Mouse (Mus musculus): ENCODE measurements around the gene Glod4.
"Not testable (repeated sequence)": the region's sequence is repeated elsewhere in the genome, so short reads cannot be mapped to it uniquely, and the experiment has no call there.

The Glod4 gene

DNA sequence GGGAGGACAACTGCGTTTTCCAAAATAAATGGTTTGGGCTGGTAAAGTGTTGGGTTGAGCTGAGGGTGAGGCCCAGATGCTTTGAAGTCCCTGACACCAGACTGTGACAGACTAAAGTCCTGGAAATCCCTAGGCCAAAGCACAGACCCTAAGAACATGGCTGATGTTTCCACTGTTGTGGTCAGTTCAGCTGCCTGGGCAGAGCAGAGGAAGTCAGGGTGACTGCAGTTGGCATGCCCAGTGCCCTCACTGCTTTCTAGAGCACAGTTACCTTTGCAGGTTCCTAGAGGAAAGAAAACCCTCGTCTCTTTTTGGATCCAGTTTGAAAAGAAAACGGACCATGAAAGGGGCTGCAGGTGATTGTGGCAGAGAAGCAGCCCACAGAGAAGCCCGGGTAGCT is 13.9 kb upstream of the Glod4 start:
- no peak for DNase-seq (ENCODE audit: low spot score)

DNA sequence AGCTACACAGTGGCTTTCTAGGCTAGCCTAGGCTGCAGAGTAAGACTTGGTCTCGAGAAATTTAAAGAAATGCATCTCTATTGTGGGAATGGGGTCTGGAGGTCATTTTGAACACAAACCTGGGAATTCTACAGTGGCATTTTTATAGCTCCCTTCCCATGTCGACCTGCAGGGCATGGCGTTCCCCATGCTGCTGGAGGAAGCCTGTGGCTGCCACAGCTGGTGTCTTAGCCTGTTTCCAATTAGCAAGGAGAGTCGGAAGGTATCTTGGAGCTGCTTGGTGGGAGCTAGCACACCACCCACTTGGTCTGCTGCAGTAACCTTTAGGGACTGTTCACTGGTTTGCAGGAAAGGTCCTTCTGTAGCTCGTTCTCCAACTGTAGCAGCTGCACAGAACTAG is 12.6 kb upstream of the Glod4 start:
- peak; percentile 16 for DNase-seq (ENCODE audit: low spot score)

DNA sequence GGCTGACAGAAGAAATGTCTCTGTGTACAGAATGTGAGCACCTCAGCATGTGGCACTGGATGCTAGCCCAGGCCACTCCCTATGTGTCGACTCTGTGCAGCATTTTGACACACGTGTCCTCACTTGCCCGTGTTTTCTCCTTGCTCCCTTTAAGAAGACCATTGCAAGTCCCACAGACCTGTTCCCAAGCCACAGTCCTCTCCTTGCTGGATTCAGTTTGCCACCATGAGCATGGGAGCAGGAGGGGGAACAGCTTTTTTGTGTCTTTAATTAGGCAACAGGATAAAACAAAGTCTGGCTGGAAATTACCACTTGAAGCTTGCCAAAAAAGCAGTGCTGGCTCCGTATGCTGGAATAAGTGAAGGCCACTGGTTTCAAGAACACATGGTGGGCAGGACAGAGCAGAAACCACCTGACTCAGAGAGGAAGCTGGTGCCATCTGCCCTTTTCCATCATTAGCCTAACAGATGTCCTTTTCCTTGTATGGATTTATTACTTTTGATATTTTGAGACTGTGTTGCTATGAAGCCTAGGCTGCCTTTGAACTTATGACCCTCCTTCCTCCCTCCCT is 12.0 kb upstream of the Glod4 start:
- DNase-seq (ENCODE audit: low spot score): peak; percentile 44

DNA sequence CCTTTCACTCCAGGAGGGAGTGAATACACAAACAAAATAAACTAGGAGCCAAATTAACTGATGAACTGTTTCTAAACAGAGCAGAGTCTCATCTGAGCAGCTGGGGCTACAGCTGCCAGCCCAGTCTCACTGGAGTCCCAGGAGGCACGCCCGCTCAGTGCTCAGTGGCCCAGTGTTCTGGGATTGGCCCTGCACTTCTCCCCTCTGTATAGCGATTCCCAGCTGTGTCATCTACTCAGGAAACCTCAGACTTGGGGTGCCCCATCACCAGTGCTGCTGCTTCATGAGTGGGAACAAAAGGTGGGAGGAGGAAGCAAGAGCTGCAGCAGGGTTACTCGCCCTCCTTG is 10.4 kb upstream of the Glod4 start:
- DNase-seq (ENCODE audit: low spot score): no peak

- DNase-seq (ENCODE audit: low spot score): peak; percentile 73
These were observed 9.8 kb upstream of the Glod4 start for GRCm38 (mm10) chr11:76253145-76253917.

DNA sequence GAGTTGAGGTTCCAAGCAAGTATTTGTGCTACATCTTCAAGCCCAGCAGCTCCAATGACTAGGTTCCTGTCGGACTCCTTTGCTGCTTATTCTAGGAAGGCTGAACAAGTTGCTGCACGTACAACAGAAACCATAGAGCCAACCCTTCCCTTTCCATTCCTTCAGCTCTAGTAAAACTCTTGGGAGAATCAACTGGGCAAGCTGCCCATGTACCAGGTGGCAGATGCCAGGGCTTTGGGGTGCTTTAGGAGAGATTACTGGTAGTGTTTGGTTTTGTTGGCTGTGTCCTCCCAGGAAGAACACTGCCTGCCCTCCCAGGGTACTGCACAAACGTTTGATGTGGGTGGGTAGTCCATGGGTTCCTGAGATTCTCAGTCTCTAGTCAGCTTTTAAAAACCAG is 8.5 kb upstream of the Glod4 start:
- peak; percentile 24 for DNase-seq (ENCODE audit: low spot score)

- peak; percentile 22 for DNase-seq (ENCODE audit: low spot score)
These were observed 3.7 kb upstream of the Glod4 start for GRCm38 (mm10) chr11:76247239-76247638.

- DNase-seq (ENCODE audit: low spot score): no peak
These were observed 2.9 kb upstream of the Glod4 start for GRCm38 (mm10) chr11:76246439-76246838.

GRCm38 (mm10) chr11:76243811-76244546 is 454 bp upstream of the Glod4 start:
- DNase-seq (ENCODE audit: low spot score): peak; percentile 93

GRCm38 (mm10) chr11:76239750-76240149 is 3.8 kb downstream of the Glod4 start:
- DNase-seq (ENCODE audit: low spot score): no peak

DNA sequence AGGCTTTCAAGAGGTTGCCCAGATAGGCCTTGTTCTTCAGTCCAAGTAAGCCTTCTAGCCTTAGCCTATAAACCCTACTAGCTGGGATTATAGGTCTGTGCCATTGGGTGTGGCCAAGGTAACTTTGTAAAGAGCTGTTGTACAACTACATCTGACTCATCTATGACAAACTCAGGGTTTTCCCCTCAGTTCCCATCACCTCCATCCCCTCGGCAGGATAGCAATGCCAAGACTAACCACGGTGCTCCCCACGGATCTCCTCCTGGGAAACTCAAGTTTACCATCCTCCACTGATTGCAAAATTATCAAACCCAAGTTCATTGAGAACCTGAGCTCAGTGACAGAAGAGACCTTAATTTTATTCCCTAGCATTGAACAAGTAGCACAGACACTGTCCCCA is 7.4 kb downstream of the Glod4 start:
- DNase-seq (ENCODE audit: low spot score): no peak

- no peak for DNase-seq (ENCODE audit: low spot score)
These were observed 18.5 kb downstream of the Glod4 start for GRCm38 (mm10) chr11:76225051-76225450.

GRCm38 (mm10) chr11:76224631-76225030 is 18.9 kb downstream of the Glod4 start:
- DNase-seq (ENCODE audit: low spot score): no peak

- peak; percentile 96 for DNase-seq (ENCODE audit: low spot score)
These were observed 26.1 kb downstream of the Glod4 start, which contains the start of the genes Dbil5 and Gemin4 for GRCm38 (mm10) chr11:76217390-76217800. Dbil5 (plus strand) TSS chr11:76217608. Gemin4 (minus strand) TSS chr11:76217664.

GRCm38 (mm10) chr11:76216681-76217389 is 26.7 kb downstream of the Glod4 start:
- peak; percentile 43 for DNase-seq (ENCODE audit: low spot score)

DNA sequence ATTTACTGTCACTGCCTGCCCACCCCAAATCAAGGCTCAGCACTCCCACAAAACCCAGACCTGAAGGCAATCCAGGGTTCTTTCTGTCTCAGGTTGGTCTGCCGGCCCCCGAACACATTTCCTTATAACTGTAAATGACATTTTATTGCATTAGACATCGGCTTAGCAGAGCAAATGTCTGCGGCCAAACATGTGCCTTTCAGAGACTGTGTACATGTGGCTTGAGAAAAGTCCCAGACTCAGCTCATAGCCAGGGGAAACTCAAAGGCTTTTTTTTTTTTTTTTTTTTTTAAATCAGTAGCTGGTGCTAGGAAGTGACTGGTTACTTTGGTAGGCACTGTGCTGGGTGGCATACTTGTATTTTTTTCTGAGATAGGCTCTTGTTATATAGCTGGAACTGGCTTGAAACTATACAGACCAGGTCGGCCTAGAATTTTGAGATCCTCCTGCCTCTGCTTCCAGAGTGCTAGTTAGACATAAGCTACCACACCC is 27.4 kb downstream of the Glod4 start:
- DNase-seq (ENCODE audit: low spot score): no peak

DNA sequence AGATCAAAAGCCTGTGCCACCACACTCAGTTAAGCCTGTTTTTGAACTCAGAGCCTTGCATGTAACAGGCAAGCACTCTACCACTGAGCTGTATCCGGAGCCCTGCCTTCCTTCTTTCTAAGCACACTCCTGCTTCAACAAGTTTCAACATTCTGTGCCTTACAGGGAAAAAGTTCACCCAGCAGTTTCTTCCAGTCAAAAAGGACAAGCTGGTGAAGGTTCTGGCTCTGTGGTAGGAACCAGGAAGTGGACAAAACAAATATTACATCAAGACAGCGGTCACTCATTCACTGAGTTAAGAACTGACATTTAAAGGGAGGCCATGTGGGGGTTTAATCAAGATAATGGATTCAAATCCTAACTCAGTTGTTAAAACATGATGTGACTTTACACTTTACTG is 28.5 kb downstream of the Glod4 start:
- no peak for DNase-seq (ENCODE audit: low spot score)

DNA sequence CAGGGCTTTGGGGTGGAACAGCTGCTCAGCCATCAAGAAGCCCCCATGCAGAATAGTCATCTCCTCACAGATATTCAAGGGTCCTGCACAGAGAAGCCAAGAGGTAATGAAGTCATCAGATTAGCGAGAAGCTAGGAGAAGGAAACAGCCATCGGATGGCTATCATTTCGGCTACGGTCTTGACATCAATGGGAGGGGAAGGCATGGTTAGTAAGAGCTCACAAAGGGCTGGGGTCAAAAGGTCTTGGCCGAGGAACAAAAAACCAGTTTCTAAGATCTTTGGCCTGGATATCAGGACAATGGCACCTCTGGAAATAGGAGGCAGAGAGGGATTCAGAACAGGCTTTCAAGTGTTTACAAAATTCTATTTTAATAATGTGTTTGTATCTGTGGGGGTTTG is 29.7 kb downstream of the Glod4 start:
- no peak for DNase-seq (ENCODE audit: low spot score)

- DNase-seq (ENCODE audit: low spot score): not testable (repeated sequence)
These were observed 31.9 kb downstream of the Glod4 start for GRCm38 (mm10) chr11:76211595-76211994.

DNA sequence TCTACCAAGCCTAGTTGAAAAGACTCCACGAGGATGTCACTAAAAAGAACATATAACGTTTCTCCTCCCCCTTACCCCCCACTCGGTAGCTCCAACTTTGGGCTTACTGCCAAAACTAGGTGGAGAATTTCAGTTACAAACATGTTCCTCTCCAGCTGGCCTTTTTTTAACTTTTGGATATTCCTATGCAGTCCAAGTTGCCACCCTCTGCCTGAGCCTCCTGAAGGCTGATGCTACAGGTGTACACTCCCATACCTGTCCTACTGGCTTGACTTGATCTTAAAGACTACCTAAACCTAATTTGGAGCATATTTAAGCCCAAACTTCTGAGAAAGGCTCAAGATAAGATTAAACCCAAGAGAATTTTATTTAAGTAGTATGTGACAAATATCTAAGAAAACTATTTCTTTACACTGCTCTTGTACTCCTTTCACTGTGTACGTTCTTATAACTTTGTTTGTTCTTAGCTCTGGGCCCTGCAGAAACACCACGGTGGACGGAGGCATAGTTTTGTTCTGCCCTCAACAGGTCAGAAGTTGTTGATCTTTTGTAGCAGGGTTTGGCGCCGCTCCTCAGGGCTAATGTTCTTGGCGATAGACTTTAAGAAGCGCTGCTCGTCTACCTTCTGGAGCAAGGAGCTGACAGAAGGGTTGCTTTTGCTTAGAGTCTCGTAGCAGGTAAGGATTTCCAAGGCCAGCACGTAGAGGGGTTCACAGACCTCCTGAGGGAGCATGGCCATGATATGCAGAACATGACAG is 33.1 kb downstream of the Glod4 start:
- DNase-seq (ENCODE audit: low spot score): no peak

GRCm38 (mm10) chr11:76206793-76207192 is 36.7 kb downstream of the Glod4 start:
- DNase-seq (ENCODE audit: low spot score): no peak

Measured in MN1 (cell line).